Mouse (Mus musculus): ENCODE data around the gene Enpp4. TPM values are rescaled to one million over a fixed set of nuclear protein-coding genes. Genes with fewer than 3 reads are reported as not detected.

Enpp4 gene
- polyA plus RNA-seq, 1 experiment from 2014 or later = 6.5 TPM

DNA sequence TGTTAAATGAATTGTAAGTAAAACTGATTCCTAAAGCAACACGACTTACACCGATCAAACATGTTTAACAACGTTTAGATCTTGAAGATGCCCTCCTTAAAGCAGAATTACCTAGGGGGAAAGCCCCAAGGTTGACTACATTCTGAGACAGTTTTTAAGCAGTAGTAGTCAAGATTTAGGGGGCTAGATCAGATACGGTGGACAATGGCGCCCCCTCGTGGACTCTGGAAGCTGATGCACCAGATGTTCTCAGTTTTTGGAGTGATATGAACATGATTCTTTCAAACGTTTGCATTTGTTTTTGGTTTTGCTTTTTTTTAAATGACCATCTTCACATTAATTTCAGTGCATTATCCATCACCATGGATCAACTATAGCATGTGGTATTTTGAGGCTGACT is 24.8 kb upstream of the Enpp4 start:
- no peaks in the 10 kb centered on the region for H3K36me3 ChIP-seq
- no peaks in the 10 kb centered on the region; the same call in 1 of the 2 replicates for H3K27me3 ChIP-seq
- ATAC-seq (ENCODE audit: borderline replicate concordance, extremely low read depth, low FRiP score, low TSS enrichment) = no peak
- no peak overlapping the region for H3K4me2 ChIP-seq
- 10% methylated on average over 7 of the region's 7 CpGs for WGBS
- 0 out of 2 replicates have a peak, but pooled peaks cover 1% of the 10 kb centered on the region for H3K4me1 ChIP-seq
- H3K4me3 ChIP-seq = no peak overlapping the region
- no peak overlapping the region for H3K9ac ChIP-seq
- H3K27ac ChIP-seq = no peak overlapping the region
- H3K9me3 ChIP-seq = no peaks in the 10 kb centered on the region

DNA sequence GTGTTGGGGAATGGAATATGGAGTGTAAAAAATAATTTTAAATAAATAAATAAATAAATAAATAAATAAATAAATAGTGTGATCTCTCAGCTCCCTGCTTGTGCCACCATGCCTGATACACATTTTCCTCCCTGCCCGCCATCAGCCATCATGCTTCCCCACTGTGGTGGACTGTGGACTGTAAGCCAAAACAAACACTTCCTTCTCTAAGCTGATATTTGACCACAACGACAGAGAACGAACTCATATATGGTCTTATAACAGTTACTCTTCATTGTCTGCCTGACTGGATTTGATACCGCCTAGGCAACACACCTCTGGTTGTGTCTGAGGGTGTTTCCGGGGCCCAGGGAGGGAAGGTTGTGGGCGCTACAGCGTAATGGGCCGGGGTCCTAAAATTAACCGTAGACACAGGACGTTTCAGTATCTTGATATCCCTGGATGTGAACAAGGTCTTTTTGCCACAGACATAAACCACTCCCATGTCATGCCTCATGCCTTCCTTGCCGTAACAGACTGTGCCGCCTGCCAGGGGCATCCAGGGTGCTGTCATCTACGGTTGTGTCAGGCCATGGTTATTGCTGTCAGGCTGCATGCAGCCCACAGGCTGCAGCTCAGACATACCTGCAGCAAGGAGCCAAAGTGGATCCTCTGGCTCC is 23.6 kb upstream of the Enpp4 start:
- H3K9ac ChIP-seq = no peak overlapping the region
- H3K27ac ChIP-seq = no peak overlapping the region
- H3K27me3 ChIP-seq = no peaks in the 10 kb centered on the region
- H3K36me3 ChIP-seq = no peaks in the 10 kb centered on the region
- WGBS = 76% methylated on average over 13 of the region's 13 CpGs
- no peak for ATAC-seq (ENCODE audit: borderline replicate concordance, extremely low read depth, low FRiP score, low TSS enrichment)
- H3K4me3 ChIP-seq = no peak overlapping the region
- no peaks in the 10 kb centered on the region for H3K9me3 ChIP-seq
- no peak overlapping the region for H3K4me2 ChIP-seq
- H3K4me1 ChIP-seq = no peaks in the 10 kb centered on the region

DNA sequence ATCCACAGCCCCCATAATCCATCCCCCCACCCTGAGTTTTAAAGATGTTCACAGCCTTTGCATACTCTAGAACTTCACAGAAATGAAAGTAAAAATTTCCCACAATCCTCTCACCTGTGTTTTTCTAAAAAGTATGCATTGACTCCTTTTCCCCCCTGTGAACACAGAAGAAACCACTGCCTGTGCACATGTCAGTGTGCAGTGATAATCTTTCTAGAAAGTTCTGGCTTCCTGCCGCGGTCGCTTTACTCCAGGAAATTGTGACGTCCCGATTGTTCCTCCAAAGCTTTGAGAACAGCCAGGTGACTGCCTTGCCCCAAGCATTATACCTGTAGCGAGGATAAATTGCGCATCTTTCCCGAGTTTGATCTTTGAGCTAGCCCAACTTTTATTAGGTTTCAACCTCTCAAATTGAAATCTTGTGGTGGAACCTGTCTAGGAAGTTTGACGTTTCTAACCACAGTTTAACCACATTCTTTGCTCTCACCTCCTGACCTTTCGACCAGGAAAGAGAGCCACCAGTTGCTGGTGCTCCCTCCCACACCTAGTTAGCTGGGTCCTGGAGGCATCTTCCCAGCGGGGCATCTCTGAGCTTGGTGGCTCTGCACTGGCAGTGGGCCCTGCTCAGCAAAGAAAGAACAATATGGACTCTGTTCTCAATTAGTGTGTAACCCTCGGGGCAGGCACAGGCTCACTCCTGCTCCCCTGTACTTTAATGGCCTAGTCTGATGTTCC is 15.9 kb upstream of the Enpp4 start:
- H3K27me3 ChIP-seq = no peaks in the 10 kb centered on the region
- peaks cover 8% of the 10 kb centered on the region; the same call in 1 of the 2 replicates for H3K4me1 ChIP-seq
- H3K9ac ChIP-seq = no peak overlapping the region
- H3K9me3 ChIP-seq = no peaks in the 10 kb centered on the region
- H3K36me3 ChIP-seq = no peaks in the 10 kb centered on the region
- H3K4me2 ChIP-seq = no peak overlapping the region
- ATAC-seq (ENCODE audit: borderline replicate concordance, extremely low read depth, low FRiP score, low TSS enrichment) = no peak
- no peak overlapping the region for H3K4me3 ChIP-seq
- H3K27ac ChIP-seq = no peak overlapping the region
- 67% methylated on average over 12 of the region's 12 CpGs for WGBS

DNA sequence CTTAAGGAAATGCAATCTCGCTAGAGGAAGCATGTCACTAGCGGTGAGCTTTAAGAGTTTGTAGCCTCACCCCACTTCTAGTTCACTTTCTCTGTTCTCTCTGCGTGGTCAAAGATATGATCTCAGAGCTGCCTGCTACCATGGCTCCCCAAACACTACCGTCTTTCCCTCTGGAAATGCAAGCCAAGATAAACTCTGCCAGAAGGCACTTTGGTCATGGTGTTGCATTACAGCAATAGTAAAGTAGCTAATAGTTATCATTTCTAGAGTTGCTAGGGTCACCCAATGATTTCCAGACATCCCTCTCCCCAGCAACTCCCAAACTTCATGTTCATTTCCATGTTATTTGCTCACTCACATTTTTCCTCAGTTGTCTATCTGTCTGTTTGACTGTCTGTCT is 12.6 kb upstream of the Enpp4 start:
- H3K4me3 ChIP-seq = no peak overlapping the region
- no peaks in the 10 kb centered on the region for H3K36me3 ChIP-seq
- H3K27me3 ChIP-seq = no peaks in the 10 kb centered on the region
- WGBS = 66% methylated on average over 4 of the region's 4 CpGs
- no peak for ATAC-seq (ENCODE audit: borderline replicate concordance, extremely low read depth, low FRiP score, low TSS enrichment)
- H3K4me1 ChIP-seq = peaks cover 8% of the 10 kb centered on the region; the same call in 1 of the 2 replicates
- H3K9me3 ChIP-seq = no peaks in the 10 kb centered on the region
- no peak overlapping the region for H3K27ac ChIP-seq
- no peak overlapping the region for H3K4me2 ChIP-seq
- no peak overlapping the region for H3K9ac ChIP-seq

DNA sequence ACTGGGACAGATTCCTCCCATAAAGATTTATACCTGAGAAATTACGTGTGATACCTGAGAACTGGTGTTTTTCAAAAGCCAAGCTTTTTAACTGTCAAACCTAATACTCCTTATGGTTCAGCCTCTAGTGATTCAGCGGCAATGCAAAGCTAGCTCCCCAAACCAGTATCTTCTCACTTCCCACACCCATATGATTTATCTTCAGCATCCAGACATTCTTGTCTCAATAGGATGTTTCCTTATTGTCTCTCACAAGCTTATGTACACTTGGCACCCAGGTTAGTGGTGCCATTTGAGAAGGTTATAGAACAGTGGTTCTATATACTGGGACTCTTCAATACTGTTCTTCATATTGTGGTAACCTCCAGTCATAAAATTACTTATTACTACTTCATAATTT is 12.1 kb upstream of the Enpp4 start:
- Histone ChIP-seq H3K27me3 (no peaks in the 10 kb centered on the region), H3K4me2 (no peak overlapping the region), H3K36me3 (no peaks in the 10 kb centered on the region), H3K9me3 (no peaks in the 10 kb centered on the region), H3K9ac (no peak overlapping the region), H3K4me1 (peaks cover 8% of the 10 kb centered on the region; the same call in 1 of the 2 replicates), H3K4me3 (no peak overlapping the region), H3K27ac (no peak overlapping the region)
- WGBS = 67% methylated on average over 2 of the region's 2 CpGs
- no peak for ATAC-seq (ENCODE audit: borderline replicate concordance, extremely low read depth, low FRiP score, low TSS enrichment)

DNA sequence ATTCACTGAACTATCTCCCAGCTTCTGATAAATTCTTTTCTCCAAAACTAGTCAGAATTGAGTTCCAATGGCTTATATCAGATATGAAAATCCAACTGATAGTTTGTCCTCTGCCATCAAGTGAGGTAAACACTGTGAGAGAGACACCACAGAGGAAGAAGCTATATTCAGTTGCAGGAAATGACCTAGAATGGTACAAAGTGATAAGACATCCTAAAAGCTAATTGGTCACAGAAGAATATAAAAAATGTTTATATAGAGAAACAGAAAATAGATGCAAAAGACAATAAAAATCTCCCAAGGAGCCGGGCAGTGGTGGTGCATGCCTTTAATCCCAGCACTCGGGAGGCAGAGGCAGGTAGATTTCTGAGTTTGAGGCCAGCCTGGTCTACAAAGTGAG is 11.0 kb upstream of the Enpp4 start:
- H3K9me3 ChIP-seq = no peaks in the 10 kb centered on the region
- ATAC-seq (ENCODE audit: borderline replicate concordance, extremely low read depth, low FRiP score, low TSS enrichment) = no peak
- peaks cover 8% of the 10 kb centered on the region; the same call in 1 of the 2 replicates for H3K4me1 ChIP-seq

DNA sequence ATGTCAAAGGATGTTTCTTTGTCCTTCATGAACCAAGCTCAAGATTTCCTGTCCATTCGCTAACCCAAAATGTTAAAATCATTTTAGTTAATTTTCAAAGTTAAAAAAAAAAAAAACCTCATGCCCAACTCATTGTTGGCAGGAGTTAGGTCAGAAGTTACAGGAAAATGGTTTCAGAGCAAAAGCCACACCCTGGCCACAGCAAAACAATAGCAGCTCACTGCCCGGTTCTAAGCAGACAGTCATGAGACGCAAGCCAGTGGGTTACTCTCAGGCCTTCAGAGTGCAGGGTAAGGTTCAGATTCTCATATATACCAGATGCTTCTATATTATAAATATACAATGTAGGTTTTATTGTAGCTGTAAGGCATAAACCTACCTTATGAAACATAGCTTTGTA is 2.7 kb upstream of the Enpp4 start:
- 71% methylated on average over 3 of the region's 3 CpGs for WGBS
- no peaks in the 10 kb centered on the region for H3K27me3 ChIP-seq
- H3K9me3 ChIP-seq = no peaks in the 10 kb centered on the region
- H3K9ac ChIP-seq = no peak overlapping the region
- H3K4me2 ChIP-seq = no peak overlapping the region
- 0 out of 2 replicates have a peak, but pooled peaks cover 6% of the 10 kb centered on the region for H3K4me1 ChIP-seq
- no peaks in the 10 kb centered on the region for H3K36me3 ChIP-seq
- no peak for ATAC-seq (ENCODE audit: borderline replicate concordance, extremely low read depth, low FRiP score, low TSS enrichment)
- no peak overlapping the region for H3K4me3 ChIP-seq
- H3K27ac ChIP-seq = no peak overlapping the region

More for the DNA sequence above, 11.0 kb upstream of the Enpp4 start:
- Histone ChIP-seq H3K4me3 (no peak overlapping the region), H3K27me3 (no peaks in the 10 kb centered on the region), H3K27ac (no peak overlapping the region), H3K4me2 (no peak overlapping the region), H3K9ac (no peak overlapping the region), H3K36me3 (no peaks in the 10 kb centered on the region)
- WGBS = 62% methylated on average over 2 of the region's 2 CpGs

DNA sequence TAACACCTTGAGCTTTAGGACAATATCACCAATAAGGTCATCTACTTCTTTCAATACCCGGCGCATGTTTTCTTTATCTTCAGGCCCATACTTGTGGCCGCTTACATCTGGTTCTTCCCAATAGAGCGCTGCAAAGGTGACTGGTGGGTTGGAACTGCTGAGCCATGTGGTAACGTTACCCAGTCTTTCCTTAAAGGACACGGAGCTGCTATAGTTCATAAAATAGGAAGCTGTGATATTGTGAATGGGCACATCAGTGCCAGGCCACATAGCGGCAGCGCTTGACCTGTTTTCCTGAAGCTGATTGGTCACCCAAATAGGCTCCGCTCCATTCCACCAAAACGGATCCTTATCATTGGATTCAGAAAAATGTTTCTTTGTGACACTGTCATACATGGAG is 3.6 kb downstream of the Enpp4 start:
- 91% methylated on average over 10 of the region's 10 CpGs for WGBS

DNA sequence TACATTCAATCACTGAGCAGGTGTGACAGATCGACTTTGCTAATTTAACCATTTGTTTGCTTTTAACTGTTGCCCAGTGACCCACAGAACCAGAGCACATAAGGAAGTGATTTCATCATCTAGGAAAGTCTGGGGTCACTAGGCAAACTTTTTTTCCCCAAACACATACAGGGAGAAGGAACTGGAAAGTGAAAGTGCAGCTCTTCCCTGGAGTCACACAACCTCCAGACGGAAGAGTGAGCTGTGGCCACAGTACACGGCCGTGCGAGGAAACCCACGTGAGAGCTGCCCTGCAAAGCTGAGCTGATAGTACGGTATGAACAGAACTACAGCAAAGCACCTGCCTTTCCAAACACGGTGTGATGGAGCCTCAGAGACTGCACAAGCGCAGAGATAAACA is 4.7 kb downstream of the Enpp4 start:
- no peaks in the 10 kb centered on the region for H3K36me3 ChIP-seq
- no peak overlapping the region for H3K9ac ChIP-seq
- H3K27me3 ChIP-seq = no peaks in the 10 kb centered on the region
- 69% methylated on average over 9 of the region's 9 CpGs for WGBS
- H3K9me3 ChIP-seq = no peaks in the 10 kb centered on the region
- ATAC-seq (ENCODE audit: borderline replicate concordance, extremely low read depth, low FRiP score, low TSS enrichment) = no peak
- 0 out of 2 replicates have a peak, but pooled peaks cover 6% of the 10 kb centered on the region for H3K4me1 ChIP-seq
- H3K27ac ChIP-seq = no peak overlapping the region
- H3K4me3 ChIP-seq = no peak overlapping the region
- H3K4me2 ChIP-seq = no peak overlapping the region

More for the DNA sequence above, 3.6 kb downstream of the Enpp4 start:
- ATAC-seq (ENCODE audit: borderline replicate concordance, extremely low read depth, low FRiP score, low TSS enrichment) = no peak
- H3K27ac ChIP-seq = no peak overlapping the region
- H3K9ac ChIP-seq = no peak overlapping the region
- H3K27me3 ChIP-seq = no peaks in the 10 kb centered on the region
- H3K36me3 ChIP-seq = no peaks in the 10 kb centered on the region
- no peaks in the 10 kb centered on the region for H3K9me3 ChIP-seq
- no peak overlapping the region for H3K4me2 ChIP-seq
- H3K4me3 ChIP-seq = no peak overlapping the region
- H3K4me1 ChIP-seq = 0 out of 2 replicates have a peak, but pooled peaks cover 6% of the 10 kb centered on the region

DNA sequence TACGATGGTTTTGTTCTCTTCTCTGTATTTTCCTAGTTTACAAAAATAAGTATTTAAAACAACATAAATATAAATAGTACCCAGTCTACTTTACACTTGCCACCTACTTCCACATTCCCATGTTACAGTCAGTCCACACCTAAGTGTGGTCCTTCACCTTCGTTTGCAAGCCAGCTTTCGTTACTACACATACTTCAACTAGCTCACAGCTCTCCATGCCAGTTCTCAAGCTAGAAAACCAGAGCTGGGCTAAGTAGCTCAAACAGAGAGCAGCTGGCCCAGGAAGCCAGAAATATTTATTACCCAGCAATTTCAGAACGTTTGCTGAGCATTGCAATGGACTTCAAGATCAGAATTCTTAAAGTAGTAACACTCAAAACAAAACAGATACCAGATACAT is 5.1 kb downstream of the Enpp4 start:
- 62% methylated on average over 4 of the region's 4 CpGs for WGBS
- Histone ChIP-seq H3K4me1 (0 out of 2 replicates have a peak, but pooled peaks cover 6% of the 10 kb centered on the region), H3K9me3 (no peaks in the 10 kb centered on the region), H3K4me2 (no peak overlapping the region), H3K36me3 (no peaks in the 10 kb centered on the region), H3K27ac (no peak overlapping the region), H3K27me3 (no peaks in the 10 kb centered on the region), H3K9ac (no peak overlapping the region), H3K4me3 (no peak overlapping the region)
- ATAC-seq (ENCODE audit: borderline replicate concordance, extremely low read depth, low FRiP score, low TSS enrichment) = no peak

DNA sequence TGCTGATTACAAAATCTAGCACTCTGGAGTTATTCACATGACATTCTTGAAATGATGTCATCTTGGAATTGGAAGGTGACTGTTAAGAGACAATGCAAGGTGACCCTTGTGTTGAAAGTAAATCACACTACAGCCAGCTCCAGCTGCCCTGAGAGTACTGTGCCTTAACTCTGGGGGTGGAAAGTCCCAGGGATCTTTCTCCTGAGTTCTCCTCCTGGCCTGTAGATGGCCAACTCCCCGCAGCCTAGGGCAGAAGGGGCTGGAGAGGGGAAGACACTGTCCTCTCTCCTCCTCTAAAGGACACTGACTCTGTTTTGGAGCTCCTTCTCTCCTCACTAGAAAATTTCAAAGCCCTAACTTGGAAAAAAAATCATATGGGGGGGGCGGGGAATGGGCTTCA is 14.1 kb downstream of the Enpp4 start:
- Histone ChIP-seq H3K4me3 (no peak overlapping the region), H3K27ac (no peak overlapping the region), H3K27me3 (no peaks in the 10 kb centered on the region), H3K36me3 (no peaks in the 10 kb centered on the region), H3K4me2 (no peak overlapping the region), H3K4me1 (no peaks in the 10 kb centered on the region), H3K9ac (no peak overlapping the region), H3K9me3 (no peaks in the 10 kb centered on the region)
- 28% methylated on average over 2 of the region's 2 CpGs for WGBS
- no peak for ATAC-seq (ENCODE audit: borderline replicate concordance, extremely low read depth, low FRiP score, low TSS enrichment)

DNA sequence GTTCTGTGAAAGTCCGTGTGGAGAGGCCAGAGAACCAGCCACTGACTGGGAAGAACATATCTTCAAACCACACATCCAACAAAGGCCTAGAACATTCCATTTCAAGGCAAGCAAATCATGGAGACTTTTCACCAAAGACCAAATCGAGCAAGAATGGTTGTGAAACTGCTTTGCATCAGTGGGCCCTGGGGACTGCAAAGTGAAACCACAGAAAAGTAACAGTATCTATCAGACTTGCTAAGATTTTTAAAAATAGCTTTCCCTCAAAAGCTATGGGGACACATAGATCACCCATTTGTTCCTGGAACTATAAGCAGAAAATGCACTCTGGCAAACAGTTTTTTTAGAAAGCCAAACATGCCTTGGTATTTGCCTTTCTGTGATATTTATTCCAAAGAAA is 14.7 kb downstream of the Enpp4 start:
- H3K4me1 ChIP-seq = no peaks in the 10 kb centered on the region
- H3K36me3 ChIP-seq = no peaks in the 10 kb centered on the region
- no peaks in the 10 kb centered on the region for H3K9me3 ChIP-seq
- H3K4me2 ChIP-seq = no peak overlapping the region
- H3K27ac ChIP-seq = no peak overlapping the region
- H3K9ac ChIP-seq = no peak overlapping the region
- H3K27me3 ChIP-seq = no peaks in the 10 kb centered on the region
- ATAC-seq (ENCODE audit: borderline replicate concordance, extremely low read depth, low FRiP score, low TSS enrichment) = no peak
- WGBS = 65% methylated on average over 2 of the region's 2 CpGs
- no peak overlapping the region for H3K4me3 ChIP-seq

All from lung, embryonic 15.5 days (tissue).